Mouse (Mus musculus): ENCODE measurements around the gene Taar9.
A peak's percentile ranks its signal among the peaks of the same experiment; 100 is the strongest.
"Not testable (repeated sequence)": the region's sequence is repeated elsewhere in the genome, so short reads cannot be mapped to it uniquely, and the experiment has no call there.

The Taar9 gene

DNA sequence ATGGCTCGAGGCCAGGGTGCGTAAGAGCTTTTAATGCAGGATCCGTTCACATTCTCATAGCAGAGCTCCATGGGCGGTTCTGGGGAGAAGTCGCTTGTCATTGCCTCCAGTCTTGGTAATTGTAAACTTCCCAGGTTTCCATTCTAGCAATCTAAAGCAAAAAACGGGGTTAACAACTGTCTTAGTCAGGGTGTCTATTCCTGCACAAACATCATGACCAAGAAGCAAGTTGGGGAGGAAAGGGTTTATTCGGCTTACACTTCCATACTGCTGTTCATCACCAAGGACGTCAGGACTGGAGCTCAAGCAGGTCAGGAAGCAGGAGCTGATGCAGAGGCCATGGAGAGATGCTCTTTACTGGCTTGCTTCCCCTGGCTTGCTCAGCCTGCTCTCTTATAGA is at the start of gene Taar9:
Taar9 (minus strand) TSS at position 101 of the 400 bp plus-strand sequence.
- not testable (repeated sequence) for DNase-seq (ENCODE audit: low spot score)

DNA sequence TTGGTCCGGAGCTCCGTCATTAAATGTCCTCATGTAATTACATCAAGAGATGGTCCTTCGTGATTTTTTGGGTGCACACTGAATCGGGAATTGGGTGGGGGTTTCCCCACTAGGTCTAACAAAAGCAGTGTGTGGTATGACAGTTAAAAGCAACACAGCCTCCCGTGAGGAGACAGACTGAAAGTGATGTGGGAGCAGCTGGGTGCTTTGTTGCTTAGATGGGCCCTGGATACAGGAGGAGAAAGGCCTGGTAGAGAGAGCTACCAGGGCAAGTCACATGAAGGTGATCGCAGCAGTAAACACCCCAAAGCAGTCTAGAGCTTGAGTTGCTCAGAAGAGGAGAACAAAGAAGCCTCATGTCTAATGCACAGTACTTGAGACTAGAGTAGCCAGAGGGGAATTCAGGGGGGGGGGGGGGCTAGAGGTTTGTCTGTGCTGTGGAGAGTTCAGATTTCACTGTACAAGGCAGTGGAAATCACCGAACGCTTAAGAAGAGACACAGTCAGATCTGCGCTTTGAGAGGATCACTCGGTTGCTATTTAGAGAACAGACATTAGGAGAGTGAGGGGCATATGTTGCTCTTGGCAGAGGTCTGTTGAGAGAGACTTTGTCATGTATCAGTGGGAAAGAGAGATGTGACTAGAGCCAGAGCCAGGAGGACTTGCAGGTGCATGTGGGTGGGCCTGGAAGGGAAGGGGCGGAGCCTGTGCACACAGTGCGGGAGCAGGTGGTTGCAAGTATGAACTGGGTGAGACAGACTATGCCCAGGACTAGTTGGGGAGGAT is 49.3 kb upstream of the Taar9 start:
- no peak for DNase-seq (ENCODE audit: low spot score)

DNA sequence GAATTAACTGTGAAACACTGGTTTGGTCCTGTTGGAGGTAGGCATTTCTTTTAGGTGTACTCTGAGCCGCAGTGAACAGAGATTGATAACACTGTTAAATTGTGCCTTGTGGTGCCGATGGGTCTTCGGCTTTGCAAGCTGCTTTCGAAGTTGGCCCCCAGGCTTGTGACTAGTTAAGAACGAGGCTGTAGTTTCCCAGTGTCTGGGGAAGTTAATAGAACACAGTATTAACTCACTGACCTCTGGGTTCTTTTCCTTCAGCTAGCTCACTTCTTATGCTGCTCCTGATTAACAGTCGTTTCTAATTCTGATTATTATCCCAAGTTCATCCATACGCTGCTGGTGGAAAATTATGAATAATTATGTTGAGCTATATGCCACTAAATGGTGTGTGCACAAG is 40.8 kb upstream of the Taar9 start:
- DNase-seq (ENCODE audit: low spot score): no peak

DNA sequence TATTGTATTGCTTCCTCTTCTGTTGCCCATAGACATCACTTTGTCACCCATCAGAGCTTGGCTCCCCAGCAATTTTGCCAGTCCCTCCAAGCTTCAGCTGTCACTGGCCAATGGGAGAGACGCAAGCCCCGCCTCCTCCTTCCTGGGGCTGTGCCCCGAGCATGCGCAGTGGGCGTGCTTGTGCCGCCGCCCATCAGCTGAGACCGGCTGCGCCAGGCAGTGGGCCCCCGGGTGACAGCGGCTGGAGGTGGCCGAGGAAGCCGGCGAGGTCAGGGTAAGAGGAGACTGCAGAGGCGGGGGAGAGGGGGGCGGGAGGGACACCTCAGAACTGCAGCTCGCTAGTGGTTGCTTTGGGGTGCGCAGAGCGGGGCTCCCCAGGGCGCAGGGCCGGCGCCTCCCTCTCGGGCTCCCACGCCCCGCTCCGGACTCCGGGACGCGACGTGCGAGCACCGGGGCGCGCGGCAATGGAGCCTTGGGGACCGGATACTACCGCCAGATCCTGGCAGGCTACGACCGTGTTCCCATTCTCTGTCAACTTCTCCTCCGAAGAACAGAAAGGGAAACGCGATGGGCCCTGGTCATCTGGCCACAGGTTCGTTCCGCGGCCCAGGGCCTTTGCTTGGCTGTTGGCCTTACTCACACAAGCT is 39.9 kb upstream of the Taar9 start, which contains the start of gene Stx7:
Stx7 (plus strand) TSS at position 168 of the 647 bp plus-strand sequence.
- DNase-seq (ENCODE audit: low spot score): peak; percentile 93

DNA sequence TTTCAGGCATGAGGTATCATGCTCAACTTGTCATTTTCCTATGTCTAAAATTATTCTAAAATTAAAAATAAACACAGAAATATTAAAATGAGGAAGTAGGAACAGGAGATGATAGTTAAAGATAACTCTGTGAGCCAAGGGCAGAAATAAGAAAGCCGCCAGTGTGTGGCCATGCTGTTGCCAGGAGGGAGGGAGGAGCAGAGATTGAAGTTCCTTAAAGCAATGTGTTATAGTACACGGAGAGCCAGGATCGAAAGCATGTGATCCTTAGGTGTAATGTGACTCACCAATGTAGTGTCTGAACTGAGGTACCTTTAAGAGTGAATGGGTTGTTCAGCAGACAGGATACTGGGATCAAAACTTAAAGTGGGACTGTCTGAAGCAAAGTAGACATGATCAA is 33.4 kb upstream of the Taar9 start:
- DNase-seq (ENCODE audit: low spot score): no peak

DNA sequence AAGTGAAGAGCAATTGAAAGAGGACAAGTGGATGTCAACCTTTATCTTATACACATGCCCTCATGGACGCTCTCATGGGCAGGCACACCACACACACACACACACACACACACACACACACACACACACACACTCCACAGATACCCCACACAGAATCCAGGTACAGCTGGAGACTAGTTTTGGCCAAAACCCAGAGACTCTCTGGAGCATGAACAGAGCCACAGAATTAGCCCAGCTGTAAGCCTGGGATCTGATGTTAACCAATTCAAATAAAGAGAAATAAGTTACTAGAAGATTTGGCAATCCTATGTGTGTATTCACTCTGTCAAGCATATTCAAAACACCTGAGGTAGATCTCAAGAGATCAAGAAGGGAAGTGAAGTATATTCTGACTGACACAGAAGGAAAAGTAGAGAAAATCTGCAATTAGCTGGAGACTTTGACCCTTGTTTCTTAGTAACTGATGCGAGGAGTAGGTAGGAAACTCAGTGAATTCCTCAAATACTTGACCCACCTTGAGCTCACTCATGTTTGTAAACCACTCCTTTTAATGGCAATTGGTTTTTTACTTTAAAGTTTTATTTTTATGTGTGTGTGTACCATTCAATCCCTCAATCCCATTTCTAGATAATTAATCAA is 29.4 kb upstream of the Taar9 start:
- DNase-seq (ENCODE audit: low spot score): no peak

DNA sequence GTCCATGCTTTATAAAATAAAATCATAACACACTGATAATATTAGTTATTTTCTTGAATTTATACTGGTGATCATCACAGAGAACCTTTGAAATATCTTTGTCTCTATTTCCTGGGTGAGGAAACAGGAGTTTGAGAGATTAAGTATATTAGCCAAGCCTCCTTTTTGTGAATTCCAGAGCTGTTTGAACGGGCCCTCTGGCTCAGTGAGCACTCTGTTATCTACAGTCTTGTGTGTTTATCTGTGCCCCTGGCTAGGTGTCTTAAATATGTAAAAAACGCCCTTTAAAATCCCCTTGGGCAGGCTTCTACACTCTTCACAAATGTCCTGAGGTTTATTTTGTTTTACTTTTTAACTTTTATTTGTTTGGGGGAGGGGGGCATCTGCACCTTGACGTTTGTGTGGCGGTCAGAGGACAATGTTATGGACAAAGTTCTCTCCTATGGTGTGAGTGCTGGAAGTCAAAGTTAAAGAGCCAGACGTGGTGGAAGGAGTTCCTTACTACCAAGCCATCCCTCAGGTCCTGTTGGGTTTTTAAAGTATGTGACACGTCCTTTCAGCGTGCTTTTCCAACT is 24.8 kb upstream of the Taar9 start:
- no peak for DNase-seq (ENCODE audit: low spot score)

DNA sequence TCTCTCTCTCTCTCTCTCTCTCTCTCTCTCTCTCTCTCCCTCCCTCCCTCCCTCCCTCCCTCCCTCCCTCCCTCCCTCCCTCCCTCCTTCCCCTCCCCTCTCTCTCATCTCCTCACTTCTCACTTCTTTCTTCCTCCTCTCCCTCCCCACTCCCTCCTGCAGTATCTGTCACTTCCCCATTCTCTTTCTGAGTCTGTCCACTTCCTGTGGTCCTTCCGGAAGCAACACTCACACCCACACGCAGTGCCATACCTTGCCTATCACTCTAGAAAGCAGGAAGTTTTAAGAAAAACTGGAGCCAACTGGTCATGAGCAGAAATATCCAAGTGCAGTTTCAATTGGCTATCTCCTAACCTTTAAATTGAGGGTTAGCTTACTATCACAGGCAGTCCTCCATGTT is 23.8 kb upstream of the Taar9 start:
- DNase-seq (ENCODE audit: low spot score): no peak

DNA sequence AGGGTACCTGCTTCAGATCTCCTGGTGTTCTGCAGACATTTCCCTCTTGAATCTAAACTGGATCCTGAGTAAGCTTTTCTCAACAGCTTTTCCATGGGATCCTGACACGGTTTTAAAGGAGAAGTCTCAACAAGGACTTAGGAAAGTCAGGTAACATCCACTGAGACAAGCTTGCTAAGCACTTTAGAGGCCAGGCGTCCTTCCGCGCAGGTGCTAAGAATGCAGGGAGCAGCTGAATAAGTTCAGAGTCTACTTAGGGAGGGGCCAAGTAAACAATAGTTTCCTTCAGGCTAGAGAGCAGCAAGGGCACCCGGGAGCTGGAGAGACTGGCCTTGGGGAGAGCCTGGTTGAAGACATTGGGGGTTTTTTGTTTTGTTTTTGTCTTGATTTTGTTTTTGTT is 22.9 kb upstream of the Taar9 start:
- no peak for DNase-seq (ENCODE audit: low spot score)

DNA sequence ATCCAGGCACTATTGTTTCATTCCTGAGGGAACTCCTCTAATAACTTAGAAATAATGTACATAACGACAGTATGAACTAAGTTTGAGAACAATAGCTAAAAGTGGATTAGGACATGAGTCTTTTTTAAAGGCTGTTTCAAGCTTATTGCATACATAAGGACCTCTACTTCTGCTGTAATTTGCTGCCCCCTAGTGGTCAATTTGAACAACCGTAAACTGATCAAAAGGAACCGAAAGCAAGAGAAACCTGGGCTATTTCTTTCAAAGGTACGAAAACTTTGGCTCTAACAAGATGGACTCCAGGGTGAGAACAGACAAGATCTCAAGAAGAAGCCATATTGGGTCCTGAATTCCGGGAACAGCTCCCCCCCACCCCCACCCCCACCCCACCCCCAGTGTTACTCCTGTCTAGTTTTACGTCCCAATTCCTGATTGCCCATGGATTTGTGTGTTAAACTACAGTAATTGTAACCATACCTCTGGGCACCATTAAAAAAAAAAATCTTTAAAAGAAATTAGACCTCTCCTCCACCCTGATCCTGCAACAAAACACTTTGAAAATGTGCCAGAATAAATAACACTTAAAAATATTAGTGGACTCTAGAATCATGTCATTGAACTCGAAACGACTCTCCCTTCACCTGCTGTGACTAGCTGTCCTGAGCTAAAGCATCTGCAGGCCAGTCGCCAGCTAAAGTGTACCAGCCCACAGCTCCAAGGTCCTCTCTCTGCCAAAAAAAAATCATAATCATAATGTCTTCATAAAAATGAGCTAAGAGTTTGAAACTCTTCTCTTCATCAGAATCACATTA is 22.3 kb upstream of the Taar9 start:
- DNase-seq (ENCODE audit: low spot score): peak; percentile 75

DNA sequence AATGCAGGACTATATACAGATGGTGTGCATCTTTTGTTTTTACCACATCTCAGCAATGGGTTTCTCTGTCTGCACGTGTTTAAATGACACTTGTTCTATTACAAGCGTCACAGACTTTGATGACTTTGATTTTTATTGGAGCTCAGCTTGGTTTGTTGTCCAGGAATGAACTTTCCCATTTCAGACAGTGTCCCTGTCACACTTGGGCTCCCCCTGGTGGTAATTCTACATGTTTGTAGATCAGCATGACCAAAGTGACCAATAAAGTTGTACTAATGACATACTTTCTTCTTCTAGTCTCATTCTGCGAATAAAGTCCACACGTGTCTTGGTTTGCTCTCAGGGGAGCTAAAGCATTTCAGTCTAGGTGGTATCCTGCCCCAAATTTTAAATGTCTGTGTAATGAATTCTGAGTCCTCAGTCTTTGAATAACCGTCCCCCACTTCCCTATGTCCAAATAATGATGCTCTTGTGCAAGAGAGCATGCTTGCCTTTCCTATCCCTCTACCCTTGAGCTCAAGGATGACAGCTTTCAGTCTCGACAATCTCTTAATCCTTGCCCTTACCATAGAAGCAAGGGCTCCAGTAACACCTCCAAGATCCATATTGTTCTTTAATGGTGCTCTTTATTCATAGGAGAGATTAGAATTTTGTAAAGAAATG is 1.9 kb upstream of the Taar9 start:
- peak; percentile 81 for DNase-seq (ENCODE audit: low spot score)

DNA sequence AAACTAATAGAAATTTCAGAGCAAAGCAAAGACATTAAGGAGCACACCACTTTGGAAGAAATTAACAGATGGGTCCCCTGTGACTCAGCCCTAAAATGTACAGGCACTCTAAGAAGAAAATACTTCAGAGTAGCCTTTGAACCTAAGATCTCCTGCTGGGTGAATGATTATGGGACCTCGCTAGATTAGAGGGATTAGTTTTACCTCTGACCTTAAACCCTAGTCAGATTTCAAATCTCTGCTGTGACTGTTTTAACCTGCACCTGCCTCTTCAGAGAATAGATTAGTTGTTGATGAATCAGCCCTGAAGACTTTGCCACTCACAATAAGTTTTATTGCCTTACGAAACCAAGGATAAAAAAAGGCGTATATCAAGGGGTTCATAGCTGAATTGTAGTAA is 1.1 kb downstream of the Taar9 start:
- no peak for DNase-seq (ENCODE audit: low spot score)

DNA sequence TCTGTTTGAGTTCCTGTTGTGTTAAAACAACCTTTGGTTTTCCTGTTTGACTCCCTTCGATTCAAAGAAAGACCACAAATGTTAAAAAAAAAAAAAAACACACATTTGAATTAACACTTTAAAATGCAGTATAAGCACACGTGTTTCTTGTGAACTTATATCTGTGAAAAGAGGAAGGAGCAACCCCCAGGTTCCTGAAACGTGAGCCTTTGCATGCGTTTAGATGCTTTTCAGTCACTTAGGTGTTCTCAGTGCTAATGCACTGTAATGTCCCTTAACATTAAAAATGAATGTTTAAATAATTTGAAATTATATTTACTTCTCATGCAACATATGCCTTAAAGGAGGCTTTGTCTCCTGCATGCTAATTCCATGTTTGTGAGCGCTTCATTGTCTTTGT is 1.6 kb downstream of the Taar9 start:
- DNase-seq (ENCODE audit: low spot score): no peak

DNA sequence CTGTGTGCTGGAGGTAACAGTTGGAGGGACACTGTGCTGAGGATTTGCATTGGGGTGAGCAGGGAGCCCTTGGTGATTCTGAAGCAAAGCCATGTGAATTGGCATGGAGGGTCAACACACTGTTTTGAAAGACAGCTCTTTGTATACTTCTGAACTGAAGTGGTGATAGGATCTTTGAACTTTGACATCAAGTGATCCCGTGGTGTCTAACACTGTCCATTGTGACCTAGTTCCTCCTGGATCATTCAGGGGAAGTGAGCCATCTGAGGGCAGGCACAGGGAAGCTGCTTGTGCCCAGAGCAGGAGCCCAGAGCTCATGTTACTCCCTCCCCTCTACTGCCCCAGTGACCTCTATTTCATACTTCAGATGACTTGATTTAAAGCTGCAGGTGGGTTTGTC is 6.0 kb downstream of the Taar9 start:
- not testable (repeated sequence) for DNase-seq (ENCODE audit: low spot score)

DNA sequence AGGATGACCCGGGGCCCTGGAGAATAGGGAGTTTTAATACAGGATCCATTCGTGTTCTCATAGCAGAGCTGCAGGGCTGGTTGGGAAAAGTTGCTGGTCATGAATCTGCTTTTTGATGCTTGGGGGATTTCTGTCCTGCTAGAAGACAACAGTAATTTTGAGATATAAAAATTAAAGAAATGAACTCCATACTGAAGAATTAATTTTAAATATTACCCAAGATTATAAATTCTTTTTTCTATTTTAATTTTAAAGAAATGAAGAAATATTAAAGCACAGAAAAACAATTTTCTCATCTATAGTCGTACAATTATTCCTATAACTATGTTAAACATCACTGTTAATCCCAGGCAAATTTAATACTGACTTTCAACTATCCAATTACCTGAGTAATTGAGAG is 7.5 kb downstream of the Taar9 start, which contains the start of gene Taar8c:
Taar8c (minus strand) TSS at position 101 of the 400 bp plus-strand sequence.
- not testable (repeated sequence) for DNase-seq (ENCODE audit: low spot score)

DNA sequence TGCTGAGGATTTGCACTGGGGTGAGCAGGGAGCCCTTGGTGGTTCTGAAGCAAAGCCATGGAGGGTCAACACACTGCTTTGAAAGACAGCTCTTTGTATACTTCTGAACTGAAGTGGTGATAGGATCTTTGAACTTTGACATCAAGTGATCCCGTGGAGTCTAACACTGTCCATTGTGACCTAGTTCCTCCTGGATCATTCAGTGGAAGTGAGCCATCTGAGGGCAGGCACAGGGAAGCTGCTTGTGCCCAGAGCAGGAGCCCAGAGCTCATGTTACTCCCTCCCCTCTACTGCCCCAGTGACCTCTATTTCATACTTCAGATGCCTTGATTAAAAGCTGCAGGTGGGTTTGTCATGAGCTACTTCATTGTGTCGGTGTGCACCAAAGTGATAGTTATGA is 12.3 kb downstream of the Taar9 start:
- not testable (repeated sequence) for DNase-seq (ENCODE audit: low spot score)

DNA sequence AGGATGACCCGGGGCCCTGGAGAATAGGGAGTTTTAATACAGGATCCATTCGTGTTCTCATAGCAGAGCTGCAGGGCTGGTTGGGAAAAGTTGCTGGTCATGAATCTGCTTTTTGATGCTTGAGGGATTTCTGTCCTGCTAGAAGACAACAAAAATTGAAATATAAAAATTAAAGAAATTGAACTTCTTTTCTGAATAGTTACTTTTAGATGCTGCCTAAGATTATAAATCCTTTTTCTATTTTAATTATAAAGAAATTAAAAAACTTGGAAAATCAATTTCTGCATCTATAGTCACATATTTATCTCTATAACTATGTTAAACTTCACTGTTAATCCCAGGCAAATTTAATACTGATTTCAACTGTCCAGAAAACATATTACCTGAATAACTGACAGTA is 17.1 kb downstream of the Taar9 start, which contains the start of gene Taar8b:
Taar8b (minus strand) TSS at position 101 of the 400 bp plus-strand sequence.
- no peak for DNase-seq (ENCODE audit: low spot score)

DNA sequence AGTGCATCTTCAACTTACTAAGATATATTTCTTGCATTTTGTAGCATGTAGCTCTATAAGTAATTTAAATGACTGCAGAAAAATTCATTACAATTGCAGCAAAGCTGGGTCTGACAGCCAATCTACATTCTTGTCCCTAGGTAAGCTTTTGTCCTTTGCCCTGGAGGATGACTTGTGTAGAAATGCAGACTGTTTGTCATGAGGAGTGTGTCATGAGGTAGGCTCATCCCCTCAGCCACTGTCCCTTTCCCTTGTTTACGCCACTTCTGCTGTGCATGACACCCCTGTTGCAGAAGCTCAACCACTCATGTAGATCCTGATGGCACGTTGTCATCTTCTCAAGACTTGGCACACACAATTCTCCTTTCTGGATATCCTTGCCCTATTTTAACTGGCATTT is 22.2 kb downstream of the Taar9 start:
- no peak for DNase-seq (ENCODE audit: low spot score)

DNA sequence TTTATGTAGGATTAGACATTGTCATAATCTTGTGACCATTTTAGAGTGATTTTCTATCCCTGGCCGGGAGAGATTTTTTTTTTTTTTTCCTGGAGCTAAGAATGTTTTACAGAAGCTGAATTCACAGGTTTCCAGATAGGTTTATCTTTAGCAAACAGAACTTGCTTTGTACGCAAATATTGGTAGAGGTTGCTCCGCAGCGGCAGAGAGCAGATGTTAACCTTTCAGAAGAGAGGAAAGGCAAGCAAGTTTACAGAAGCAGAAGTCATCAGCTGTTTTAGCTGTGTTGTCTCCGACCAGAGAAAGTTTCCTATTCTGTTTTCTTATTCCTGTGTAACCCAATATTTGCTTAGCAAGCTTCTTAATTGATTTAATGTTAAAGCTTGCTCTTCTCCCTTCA is 22.8 kb downstream of the Taar9 start:
- no peak for DNase-seq (ENCODE audit: low spot score)

DNA sequence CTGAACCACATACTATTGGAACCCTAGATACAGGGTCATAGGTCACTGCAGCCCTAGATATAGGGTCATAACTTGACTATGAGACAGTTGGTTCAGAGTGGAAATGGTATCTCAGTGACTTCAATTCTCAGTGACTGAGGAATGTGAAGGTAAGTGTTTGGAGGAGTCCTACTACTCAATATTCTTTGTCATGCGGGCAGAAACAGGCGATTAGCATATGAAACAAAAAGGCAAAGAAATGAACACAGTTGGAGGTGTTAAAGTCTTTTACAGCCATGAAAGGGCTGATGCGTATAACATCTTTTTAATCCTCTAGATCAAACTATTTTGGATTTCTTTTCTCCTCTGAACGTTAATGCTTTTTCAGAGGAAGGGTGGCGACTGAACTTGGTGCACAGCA is 23.4 kb downstream of the Taar9 start:
- no peak for DNase-seq (ENCODE audit: low spot score)

DNA sequence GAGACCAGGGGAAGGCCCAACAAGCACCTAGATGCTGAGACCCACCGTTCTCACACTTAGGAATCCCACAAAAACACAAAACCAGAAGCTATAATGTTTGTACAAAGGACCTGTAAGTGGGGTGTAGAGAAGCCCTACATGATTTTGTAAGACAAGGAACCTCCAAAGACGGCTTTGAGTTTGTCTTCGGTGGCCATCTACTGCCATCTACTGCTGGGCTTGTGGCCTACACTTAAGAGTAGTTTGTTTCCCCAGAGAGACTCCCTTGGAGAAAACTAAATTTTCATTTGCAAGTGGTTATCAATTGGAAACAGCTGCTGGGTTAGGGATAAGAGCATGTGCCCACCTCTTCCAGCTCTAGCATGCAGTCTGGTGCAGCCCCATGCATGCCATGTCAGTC is 29.2 kb downstream of the Taar9 start:
- peak; percentile 65 for DNase-seq (ENCODE audit: low spot score)
